Mouse (Mus musculus): Measurements from ENCODE around the gene Chac1.

Gene Chac1

DNA sequence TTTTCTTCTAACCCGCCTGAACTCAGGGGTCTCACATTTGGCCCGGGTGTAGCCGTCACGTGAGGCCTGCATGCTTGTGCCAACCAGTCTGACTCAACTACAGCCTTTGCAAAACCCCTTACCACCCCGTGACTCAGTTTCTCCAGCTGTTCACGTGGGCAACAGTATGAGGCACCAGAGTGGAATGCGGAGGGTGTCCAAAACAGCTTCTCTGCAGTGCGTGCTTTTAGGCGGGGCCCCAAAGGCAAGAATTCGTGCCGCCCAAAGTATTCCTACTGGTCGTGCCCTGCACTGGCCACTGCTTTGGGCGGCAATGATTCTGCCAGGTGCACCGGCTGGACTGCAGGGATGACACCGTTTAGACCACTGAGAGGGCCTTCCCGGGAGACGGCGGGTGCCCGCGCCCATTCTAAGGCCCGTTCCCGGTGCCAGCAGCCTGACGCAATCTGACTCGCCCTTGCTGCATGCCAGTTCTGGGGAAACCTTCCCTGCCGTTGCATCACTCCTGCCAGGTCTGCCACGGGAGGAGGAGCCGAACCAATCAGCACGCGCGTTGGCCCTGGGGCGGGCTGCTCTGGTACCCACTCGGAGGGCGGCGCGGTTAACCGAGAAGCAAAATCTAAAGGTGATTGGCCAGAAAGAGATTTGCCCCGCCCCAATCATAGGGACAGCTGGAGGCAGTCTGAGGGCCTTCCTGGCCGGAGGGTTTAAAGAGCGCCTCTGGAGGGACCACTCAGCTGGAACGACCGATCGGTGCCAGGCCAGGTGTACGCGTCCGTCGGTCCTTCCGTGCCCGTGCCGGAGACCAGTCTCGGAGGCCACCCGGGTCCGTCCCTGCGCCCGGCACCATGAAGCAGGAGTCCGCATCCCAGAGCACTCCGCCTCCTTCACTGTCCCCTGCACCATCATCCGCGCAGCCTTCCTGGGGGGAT lies at the start of gene Chac1:
Gene Chac1, plus strand, starts transcription at position 675 of the 932 bp plus-strand sequence.
- WGBS: 5% methylated on average over 58 of the region's 58 CpGs

- WGBS: 84% methylated on average over 6 of the region's 6 CpGs
These were observed 48.2 kb upstream of the Chac1 start for GRCm38 (mm10) chr2:119302876-119303275.

GRCm38 (mm10) chr2:119304391-119304790 lies 46.6 kb upstream of the Chac1 start:
- 84% methylated on average over 3 of the region's 3 CpGs for WGBS

- 49% methylated on average over 3 of the region's 3 CpGs for WGBS
These were observed 46.2 kb upstream of the Chac1 start for GRCm38 (mm10) chr2:119304798-119305208.

DNA sequence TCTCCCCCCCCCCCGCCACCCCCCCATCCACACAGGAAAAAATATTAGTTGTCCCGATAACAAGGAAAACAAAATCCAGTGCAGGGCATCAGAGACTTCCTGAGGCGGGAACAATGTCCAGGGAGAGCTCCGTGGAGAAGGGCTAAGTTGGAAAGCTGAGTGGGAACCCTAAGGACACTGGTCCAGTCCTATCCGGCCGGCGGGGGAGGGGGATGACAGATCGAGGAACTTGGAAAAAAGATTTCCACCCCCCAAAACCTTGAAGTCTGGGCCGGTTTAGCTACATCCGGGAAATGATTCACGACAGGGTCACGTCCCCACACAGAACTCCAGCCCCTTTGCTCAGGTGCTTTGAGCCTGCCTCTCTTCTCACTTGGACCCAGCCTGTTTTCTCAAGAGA lies 39.5 kb upstream of the Chac1 start:
- WGBS: 65% methylated on average over 12 of the region's 12 CpGs

GRCm38 (mm10) chr2:119312380-119312958 lies 38.6 kb upstream of the Chac1 start:
- WGBS: 80% methylated on average over 2 of the region's 2 CpGs

- WGBS: 54% methylated on average over 10 of the region's 10 CpGs
These were observed 37.1 kb upstream of the Chac1 start for GRCm38 (mm10) chr2:119313780-119314479.

- WGBS: 68% methylated on average over 12 of the region's 12 CpGs
These were observed 36.2 kb upstream of the Chac1 start for GRCm38 (mm10) chr2:119314742-119315310.

GRCm38 (mm10) chr2:119318043-119318710 lies 32.9 kb upstream of the Chac1 start:
- 81% methylated on average over 3 of the region's 3 CpGs for WGBS

GRCm38 (mm10) chr2:119320571-119320970 lies 30.5 kb upstream of the Chac1 start:
- 66% methylated on average over 8 of the region's 8 CpGs for WGBS

- 9% methylated on average over 48 of the region's 48 CpGs for WGBS
These were observed 29.1 kb upstream of the Chac1 start for GRCm38 (mm10) chr2:119321771-119322586.

- 23% methylated on average over 39 of the region's 39 CpGs for WGBS
These were observed 28.3 kb upstream of the Chac1 start for GRCm38 (mm10) chr2:119322587-119323300.

DNA sequence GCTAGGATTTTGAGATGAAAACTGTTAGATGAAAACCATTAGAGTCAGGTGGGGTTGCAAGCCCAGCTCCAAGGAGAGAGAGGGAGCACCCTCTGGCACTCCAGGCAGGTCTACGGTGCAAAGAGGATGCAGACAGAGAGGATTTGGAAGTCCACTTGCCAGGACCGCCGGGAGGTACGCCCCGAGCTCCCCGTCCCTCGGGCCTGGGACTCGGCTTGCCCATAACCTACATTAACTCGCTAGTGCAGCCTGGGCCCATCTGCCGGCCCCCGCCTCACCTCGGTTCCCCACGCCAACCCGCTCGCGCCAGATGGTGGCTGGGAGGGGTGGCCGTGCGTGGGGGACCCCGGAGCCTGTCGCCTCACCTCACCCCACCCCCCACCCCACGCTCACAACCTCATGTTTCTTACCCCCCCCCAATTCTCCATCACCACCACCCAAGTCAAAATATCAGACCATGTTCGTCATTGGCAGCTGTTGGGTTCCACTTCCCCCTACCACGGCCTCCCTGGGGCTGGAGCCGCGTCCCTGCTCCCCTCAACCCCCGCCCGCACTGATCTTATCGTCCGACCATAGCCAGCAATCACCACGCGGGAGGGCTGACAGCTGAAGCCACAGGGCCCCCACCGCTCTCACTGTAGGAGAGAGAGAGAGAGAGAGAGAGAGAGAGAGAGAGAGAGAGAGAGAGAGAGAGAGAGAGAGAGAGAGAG lies 27.0 kb upstream of the Chac1 start:
- WGBS: 24% methylated on average over 32 of the region's 32 CpGs

DNA sequence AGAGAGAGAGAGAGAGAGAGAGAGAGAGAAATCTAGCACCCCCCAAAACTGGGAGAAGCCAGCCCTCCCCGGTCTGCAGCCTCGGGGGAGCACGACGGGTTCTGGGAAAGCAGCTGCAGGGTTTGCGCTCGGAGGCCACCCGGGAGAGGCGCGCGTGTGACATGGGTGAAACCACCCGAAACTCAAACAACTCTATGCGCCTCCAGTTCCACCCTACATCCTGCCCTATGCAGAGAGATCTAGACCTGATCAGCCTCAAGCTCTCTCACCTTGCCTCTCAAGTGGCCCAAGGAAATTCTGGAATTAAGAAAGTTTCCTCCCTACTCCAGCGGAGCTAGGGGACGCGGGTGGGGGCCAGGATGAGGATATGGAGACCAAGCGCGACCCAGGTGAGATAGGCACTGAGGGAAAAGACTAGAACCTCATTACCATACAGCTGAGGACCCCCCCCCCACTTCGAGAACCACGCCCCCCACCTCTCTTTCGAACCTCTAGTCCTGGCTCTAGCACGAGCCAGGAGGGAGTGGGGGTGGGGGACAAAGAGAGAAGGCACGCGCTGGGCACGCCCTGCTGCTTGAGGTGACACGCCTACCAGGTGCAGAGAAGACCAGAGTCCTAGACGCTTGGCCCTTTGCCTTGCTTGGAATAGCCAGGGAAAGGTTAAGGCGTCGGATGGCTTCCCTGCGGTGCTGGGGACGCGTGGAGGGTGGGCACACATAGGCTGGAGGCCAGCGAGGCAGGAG lies 26.3 kb upstream of the Chac1 start:
- WGBS: 2% methylated on average over 32 of the region's 32 CpGs

GRCm38 (mm10) chr2:119325568-119326143 lies 25.4 kb upstream of the Chac1 start, which contains the start of gene Dll4:
TSS of gene Dll4 (plus strand) at chr2:119325784.
- WGBS: 1% methylated on average over 33 of the region's 33 CpGs

GRCm38 (mm10) chr2:119326161-119327101 lies 24.6 kb upstream of the Chac1 start:
- WGBS: 1% methylated on average over 60 of the region's 61 CpGs

GRCm38 (mm10) chr2:119327102-119327480 lies 23.9 kb upstream of the Chac1 start:
- 1% methylated on average over 30 of the region's 30 CpGs for WGBS

Measured in cerebral cortex, adult 2 months (tissue).